Mouse (Mus musculus) spleen, embryonic (tissue): ENCODE data around the gene Olr1.

Experiments used
- CTCF ChIA-PET: fragments of 350-600 bp; sonication (Branson Sonifier 250); formaldehyde crosslinking; loops from one replicate; lab custom pipeline; 2022; lab: Charles Lee

The Olr1 gene

DNA sequence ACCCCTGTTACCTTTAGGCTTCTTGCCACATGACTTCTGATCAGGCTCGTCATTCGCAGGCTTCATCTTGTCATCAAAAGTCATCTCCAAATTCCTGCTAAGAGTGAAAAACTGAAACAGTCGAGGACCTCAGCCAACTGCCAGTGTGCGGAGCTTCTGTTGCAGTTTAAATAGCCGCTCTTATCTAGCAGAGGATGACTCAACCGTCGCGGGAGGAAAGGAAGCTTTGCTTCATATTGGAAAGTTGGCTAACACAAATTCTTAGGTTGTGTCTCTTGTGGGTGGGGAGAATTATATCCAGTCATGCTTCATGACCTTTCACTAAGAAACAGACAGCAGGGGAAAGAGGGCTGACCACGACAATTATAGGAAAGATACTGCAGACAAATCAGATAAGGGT, at the start of gene Olr1:
Gene Olr1, minus strand, starts transcription at position 142 of the 400 bp plus-strand sequence.
- CTCF ChIA-PET, result interaction anchor here (0.6 kb wide), 1 partner anchor 28 kb away, joined by 5 read pairs; no protein-coding TSS in a partner anchor

- CTCF ChIA-PET, result interaction anchor here (0.7 kb wide), 1 partner anchor 961 kb away, joined by 5 read pairs; no protein-coding TSS in a partner anchor
Observed at GRCm38 (mm10) chr6:129548009-129548408, 41.0 kb upstream of the Olr1 start.

DNA sequence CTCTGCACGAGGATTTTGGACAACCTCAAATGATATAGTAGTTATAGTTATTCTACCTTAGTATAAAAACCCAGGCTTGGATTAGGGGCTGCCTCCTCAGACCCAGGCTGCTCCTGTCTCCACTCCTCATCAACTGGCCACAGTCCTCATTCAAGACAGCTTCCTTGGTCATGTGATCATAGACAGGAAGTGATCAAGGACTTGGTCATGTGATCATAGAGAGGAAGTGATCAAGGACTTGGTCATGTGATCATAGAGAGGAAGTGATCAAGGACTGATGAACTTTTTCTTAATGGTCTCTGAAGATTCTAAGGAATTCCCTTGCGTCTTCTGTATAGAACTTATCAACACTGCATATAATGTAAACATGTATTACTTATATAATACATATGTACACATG, 40.3 kb upstream of the Olr1 start:
- CTCF ChIA-PET, result no interaction called here

- CTCF ChIA-PET, result no interaction called here
Observed at GRCm38 (mm10) chr6:129543709-129544606, 37.0 kb upstream of the Olr1 start.

- CTCF ChIA-PET, result no interaction called here
Observed at GRCm38 (mm10) chr6:129542540-129542939, 35.6 kb upstream of the Olr1 start.

- CTCF ChIA-PET, result no interaction called here
Observed at GRCm38 (mm10) chr6:129541931-129542330, 35.0 kb upstream of the Olr1 start.

DNA sequence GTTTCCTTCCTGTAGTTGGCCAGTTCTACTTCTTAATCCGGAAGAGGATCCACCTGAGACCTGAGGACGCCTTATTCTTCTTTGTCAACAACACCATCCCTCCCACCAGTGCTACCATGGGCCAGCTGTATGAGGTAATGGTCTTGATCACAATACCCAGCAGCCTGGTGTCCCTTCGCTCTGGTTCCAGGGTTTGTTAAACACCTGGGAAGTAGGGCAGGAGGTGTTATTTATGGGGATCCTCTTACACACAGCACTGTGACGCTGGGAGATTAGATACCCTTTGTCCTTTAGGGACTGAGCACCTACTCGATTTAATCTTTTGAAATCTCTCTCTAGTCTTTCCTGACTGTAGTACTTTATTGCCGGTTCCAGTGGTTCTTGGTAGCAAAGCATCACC, 31.6 kb upstream of the Olr1 start:
- CTCF ChIA-PET, result no interaction called here

DNA sequence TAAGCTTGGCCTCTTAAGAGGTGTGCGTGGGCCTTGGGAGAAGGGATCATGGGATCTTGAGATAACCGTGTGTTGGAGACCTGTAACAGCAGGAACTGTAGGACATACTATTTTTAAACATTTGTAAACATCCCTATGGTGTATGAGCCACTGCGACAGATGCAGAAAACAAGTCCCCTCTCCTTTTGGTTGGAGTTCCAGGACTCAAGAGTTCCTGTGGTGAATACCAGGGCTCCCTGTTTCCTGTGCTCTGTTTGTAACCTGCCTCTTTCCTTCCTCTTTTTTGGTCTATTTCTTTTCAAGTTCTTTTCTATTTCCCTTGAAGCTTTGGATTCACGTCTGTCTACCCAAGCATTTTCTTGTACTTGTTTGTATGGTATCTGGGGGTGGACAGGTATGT, 28.8 kb upstream of the Olr1 start:
- CTCF ChIA-PET, result no interaction called here

DNA sequence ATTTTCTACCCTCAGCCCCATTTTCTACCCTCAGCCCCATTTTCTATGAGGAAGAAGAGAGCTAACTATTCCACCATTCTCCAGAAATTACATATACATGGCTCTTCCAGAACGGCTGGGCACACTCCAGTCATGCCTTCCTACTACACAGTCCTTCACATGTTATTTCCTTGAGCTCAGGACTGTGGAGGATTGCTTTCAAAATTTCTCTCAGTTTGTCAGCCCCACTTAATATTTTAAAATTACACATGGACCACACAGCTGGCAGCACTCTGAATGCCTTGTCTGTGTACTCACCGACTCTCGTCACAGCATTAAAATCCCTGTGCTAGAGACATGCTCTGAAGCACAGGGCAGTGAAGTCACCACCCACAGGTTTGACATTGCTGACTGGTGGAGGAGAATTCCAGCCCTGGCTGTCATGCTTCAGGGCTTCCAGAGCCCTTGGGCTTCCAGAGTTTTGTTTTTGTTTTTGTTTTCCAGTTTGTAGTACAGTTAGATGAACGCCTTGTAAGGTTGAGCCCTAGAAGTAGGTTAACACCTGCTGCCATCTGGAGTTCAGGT, 27.7 kb upstream of the Olr1 start:
- CTCF ChIA-PET, result no interaction called here

DNA sequence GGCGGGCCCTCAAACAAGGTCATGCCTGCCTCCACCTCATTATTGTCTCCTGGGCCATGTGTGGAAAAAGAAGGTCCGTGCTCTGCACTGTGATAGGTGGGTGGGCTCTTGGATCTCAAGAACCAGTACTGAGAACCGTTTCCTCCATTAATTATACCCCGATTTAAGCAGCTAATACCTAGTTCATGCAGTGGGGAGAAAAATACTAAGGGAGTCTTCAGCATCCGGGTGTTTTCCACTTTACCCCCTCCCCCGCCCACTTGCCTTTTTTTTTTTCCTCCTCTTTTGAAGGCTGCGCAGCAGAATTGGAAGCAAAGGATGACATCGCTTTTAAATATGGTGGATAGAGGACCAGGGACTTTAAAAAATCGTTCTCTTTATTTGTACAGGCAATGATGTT, 27.1 kb upstream of the Olr1 start:
- CTCF ChIA-PET, result interaction anchor here (0.6 kb wide), 1 partner anchor 153 kb away, joined by 3 read pairs; no protein-coding TSS in a partner anchor

DNA sequence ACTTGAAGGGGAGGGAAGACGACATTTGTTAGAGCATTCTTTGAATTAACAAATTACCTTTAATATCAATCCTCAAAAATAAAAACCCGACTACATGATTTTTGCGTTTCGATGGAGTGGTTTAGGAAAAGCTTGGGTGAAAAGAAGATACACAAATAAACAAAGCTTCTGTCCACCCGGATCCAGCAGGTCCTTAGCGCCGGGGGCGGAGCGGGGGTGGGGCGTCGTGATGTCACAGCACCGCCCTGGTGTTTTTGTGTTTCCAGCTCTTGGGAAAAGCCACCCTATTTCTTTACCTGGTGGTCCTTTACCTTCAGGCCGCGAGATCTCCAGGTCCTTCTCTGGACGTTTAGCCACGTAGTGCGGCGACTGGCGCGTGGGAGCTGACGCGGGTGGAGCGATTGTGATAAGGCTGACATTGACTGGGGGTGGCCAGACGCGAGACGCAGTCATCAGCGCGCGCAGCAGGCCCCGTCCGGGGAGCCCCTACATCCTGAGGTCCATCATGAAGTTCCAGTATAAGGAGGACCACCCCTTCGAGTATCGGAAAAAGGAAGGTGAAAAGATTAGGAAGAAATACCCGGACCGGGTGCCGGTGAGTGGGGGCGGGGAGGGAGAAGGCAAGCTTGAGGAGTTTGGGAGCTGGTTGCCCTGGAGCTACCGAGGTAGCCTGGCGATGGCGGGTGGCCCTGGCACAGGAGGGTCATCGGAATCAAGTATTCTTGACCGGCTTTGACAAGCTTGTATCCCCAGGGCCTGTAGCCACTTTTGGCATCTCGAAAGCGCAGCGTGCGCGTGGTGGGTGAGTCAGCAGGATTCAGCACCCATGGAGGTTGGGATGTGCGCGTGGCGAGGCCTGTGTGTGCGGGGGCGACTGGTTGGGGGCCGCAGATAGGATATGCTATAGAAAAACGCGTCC, 26.2 kb upstream of the Olr1 start, which contains the start of gene Gabarapl1:
Gene Gabarapl1, plus strand, starts transcription at position 219 of the 919 bp plus-strand sequence.
- CTCF ChIA-PET, result interaction anchor here (1.5 kb wide), 1 partner anchor 10 kb away, joined by 5 read pairs; no protein-coding TSS in a partner anchor

DNA sequence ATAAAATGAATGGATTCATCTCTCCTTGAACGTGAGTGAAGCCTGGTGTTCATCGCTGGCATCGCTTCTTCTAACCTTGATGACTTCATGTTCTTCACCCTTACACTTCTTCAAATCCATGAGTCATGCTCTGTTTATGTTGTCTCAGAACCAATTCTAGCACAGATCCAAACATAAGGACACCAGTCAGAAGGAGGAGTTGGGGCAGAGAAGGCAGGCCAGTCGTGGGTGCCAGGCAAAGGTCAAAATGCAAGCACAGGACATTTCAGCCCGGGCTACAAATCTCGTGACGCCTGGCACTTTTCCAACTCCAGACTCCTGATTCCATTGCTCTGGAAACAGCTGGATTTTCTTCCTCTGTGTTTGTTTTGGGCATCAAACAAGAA, 25.6 kb upstream of the Olr1 start:
- CTCF ChIA-PET, result interaction anchor here (1.5 kb wide), 1 partner anchor 9 kb away, joined by 5 read pairs; no protein-coding TSS in a partner anchor

GRCm38 (mm10) chr6:129530261-129530660, 23.3 kb upstream of the Olr1 start:
- CTCF ChIA-PET, result interaction anchor here (0.5 kb wide), 1 partner anchor 12 kb away, joined by 5 read pairs; no protein-coding TSS in a partner anchor

- CTCF ChIA-PET, result interaction anchor here (0.5 kb wide), 1 partner anchor 11 kb away, joined by 5 read pairs; no protein-coding TSS in a partner anchor
Observed at GRCm38 (mm10) chr6:129529605-129530004, 22.6 kb upstream of the Olr1 start.

- CTCF ChIA-PET, result no interaction called here
Observed at GRCm38 (mm10) chr6:129527416-129527815, 20.5 kb upstream of the Olr1 start.

- CTCF ChIA-PET, result no interaction called here
Observed at GRCm38 (mm10) chr6:129526069-129526468, 19.1 kb upstream of the Olr1 start.

- CTCF ChIA-PET, result interaction anchor here (0.6 to 1.4 kb wide), 3 partner anchors 12 to 125 kb away, joined by 3 to 5 read pairs (median 3); no protein-coding TSS in a partner anchor
Observed at GRCm38 (mm10) chr6:129517752-129518408, 10.9 kb upstream of the Olr1 start.

DNA sequence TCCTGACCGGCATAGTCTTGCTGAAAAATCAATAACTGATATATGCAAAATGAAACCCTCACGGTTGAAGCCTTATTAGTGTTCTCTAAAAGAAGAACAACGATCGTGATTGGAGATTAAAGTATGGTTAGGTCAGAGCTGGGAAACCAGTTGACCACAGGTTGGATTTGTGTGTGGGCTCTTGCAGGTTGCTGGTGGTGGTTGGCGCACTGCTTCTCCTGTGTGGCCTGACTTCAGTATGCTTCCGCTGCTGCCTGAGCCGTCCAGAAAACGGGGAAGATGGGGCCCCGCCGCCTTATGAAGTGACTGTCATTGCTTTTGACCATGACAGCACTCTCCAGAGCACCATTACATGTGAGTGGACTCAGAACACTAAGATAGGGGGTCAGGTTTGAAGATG, 9.4 kb upstream of the Olr1 start:
- CTCF ChIA-PET, result interaction anchor here (1.4 kb wide), 1 partner anchor 92 kb away, joined by 3 read pairs; no protein-coding TSS in a partner anchor

DNA sequence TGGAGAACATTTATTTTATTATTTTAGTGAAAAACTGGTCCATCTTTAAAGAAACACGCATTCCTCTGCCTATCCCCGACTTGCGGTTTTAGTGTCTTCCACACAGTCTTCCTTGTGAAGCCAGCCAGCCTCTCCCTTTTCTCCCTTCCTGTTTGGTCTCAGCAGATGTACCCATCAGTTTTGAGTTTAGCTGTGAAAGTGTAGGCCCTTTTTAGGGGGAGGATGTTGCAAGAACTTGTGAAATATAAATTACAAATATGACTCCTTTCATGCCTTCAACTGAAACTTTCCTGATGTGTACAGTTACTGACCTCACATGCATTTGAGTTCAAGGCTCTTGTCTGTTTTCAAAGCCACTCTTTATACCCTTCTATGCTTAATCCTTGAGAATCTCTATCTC, 8.1 kb upstream of the Olr1 start:
- CTCF ChIA-PET, result no interaction called here

- CTCF ChIA-PET, result no interaction called here
Observed at GRCm38 (mm10) chr6:129514376-129514775, 7.4 kb upstream of the Olr1 start.
